Mouse (Mus musculus) thymus, adult 2 months (tissue): ENCODE results near the gene Il34.

Experiments used
- CTCF ChIP-seq: fragments of 200-500 bp; IDR thresholded peaks from 2 replicates; pipeline ENCODE4 v1.5.1; 2012; ENCODE audit warnings: mild to moderate bottlenecking, control low read depth, low read length, moderate library complexity, borderline replicate concordance; ENCODE audit not compliant: control insufficient read depth, poor library complexity, insufficient read depth; ENCODE audit errors: extremely low read depth
- POLR2A ChIP-seq: fragments of 200-500 bp; IDR thresholded peaks from 2 replicates; pipeline ENCODE4 v1.6.1; 2012; ENCODE audit warnings: mild to moderate bottlenecking, low read length, control low read depth, moderate library complexity; ENCODE audit not compliant: control insufficient read depth, poor library complexity, insufficient read depth; ENCODE audit errors: extremely low read depth

- TF ChIP-seq CTCF (no peak), POLR2A (no peak)
These were observed 105.2 kb downstream of the Il34 start for GRCm38 (mm10) chr8:110700561-110700960.
